Mouse (Mus musculus): ENCODE results near the gene 4930562C15Rik. TPM values are rescaled to one million over a fixed set of nuclear protein-coding genes. Genes with fewer than 3 reads are reported as not detected.

Gene 4930562C15Rik
- polyA plus RNA-seq, 1 experiment from 2014 or later = 0.30 TPM

GRCm38 (mm10) chr16:4876033-4876680 lies 40.9 kb downstream of the 4930562C15Rik start:
- no peak overlapping the region for H3K9ac ChIP-seq (replicated peaks; ENCODE audit: low read length)
- ATAC-seq (ENCODE audit: low FRiP score, low TSS enrichment) = no peak
- no peaks in the 10 kb centered on the region for H3K27me3 ChIP-seq (ENCODE audit: insufficient read depth, low read length)
- H3K4me2 ChIP-seq (replicated peaks; ENCODE audit: low read depth, low read length) = no peak overlapping the region
- H3K36me3 ChIP-seq (ENCODE audit: insufficient read depth, low read length) = peaks cover 32% of the 10 kb centered on the region
- WGBS = 74% methylated on average over 8 of the region's 8 CpGs
- no peaks in the 10 kb centered on the region for H3K9me3 ChIP-seq (ENCODE audit: low read length)
- no peak overlapping the region for H3K4me3 ChIP-seq (ENCODE audit: low read length)
- peaks cover 30% of the 10 kb centered on the region for H3K4me1 ChIP-seq (ENCODE audit: insufficient read depth, low read length)
- peak overlapping the region; percentile 44 for H3K27ac ChIP-seq (ENCODE audit: low read length)

- no peaks in the 10 kb centered on the region for H3K9me3 ChIP-seq (ENCODE audit: low read length)
- H3K9ac ChIP-seq (replicated peaks; ENCODE audit: low read length) = peak overlapping the region; percentile 90
- no peaks in the 10 kb centered on the region for H3K27me3 ChIP-seq (ENCODE audit: insufficient read depth, low read length)
Observed at GRCm38 (mm10) chr16:4877195-4877594, 42.0 kb downstream of the 4930562C15Rik start.

GRCm38 (mm10) chr16:4877701-4878100 lies 42.5 kb downstream of the 4930562C15Rik start:
- Histone ChIP-seq H3K4me3 (ENCODE audit: low read length) (peak overlapping the region; percentile 90), H3K9me3 (ENCODE audit: low read length) (no peaks in the 10 kb centered on the region), H3K27me3 (ENCODE audit: insufficient read depth, low read length) (no peaks in the 10 kb centered on the region), H3K36me3 (ENCODE audit: insufficient read depth, low read length) (peaks cover 32% of the 10 kb centered on the region), H3K27ac (ENCODE audit: low read length) (peak overlapping the region; percentile 100), H3K9ac (replicated peaks; ENCODE audit: low read length) (peak overlapping the region; percentile 90), H3K4me2 (replicated peaks; ENCODE audit: low read depth, low read length) (peak overlapping the region; percentile 70), H3K4me1 (ENCODE audit: insufficient read depth, low read length) (peaks cover 39% of the 10 kb centered on the region)
- WGBS = 73% methylated on average over 3 of the region's 3 CpGs
- ATAC-seq (ENCODE audit: low FRiP score, low TSS enrichment) = no peak

More at GRCm38 (mm10) chr16:4877195-4877594, 42.0 kb downstream of the 4930562C15Rik start:
- peak overlapping the region; percentile 100; the same call in 1 of the 2 replicates for H3K27ac ChIP-seq (ENCODE audit: low read length)
- peaks cover 32% of the 10 kb centered on the region for H3K36me3 ChIP-seq (ENCODE audit: insufficient read depth, low read length)
- peak overlapping the region; percentile 70 for H3K4me2 ChIP-seq (replicated peaks; ENCODE audit: low read depth, low read length)
- ATAC-seq (ENCODE audit: low FRiP score, low TSS enrichment) = no peak
- H3K4me1 ChIP-seq (ENCODE audit: insufficient read depth, low read length) = peaks cover 39% of the 10 kb centered on the region
- H3K4me3 ChIP-seq (ENCODE audit: low read length) = no peak overlapping the region
- 87% methylated on average over 4 of the region's 4 CpGs for WGBS

DNA sequence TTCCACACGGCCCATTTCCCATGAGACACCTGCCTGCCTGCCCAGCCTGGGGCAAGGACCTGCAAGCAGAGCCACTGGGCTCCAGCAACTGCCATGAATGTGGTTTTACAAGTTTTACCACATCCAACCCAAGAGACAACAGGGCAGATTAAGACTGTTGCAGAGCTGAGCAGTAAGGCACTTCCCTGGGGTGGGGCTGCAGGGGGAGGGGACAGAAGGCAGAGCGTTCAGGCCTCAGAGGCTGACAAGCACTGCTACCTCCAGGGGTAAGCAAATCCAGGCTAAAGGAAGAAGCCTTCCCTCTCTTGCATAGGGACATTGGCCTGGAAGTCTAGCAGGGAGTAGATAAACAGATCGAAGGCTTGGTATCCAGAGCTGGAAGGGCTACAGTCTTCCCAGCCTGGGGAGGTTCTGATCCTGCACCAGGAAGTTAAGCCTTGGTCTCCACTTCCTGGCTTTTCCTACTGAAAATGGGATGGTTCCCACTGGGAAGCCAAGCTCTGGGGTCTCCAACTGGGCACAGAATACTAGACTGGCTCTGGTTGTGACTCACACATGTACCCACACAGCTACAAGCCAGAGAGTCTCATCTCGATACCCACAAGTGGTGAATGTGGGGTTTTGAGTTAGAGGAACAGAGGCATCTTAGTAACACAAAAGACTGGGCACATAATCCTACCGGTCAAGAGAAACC lies 43.1 kb downstream of the 4930562C15Rik start:
- peak; percentile 13; the same call in 1 of the 2 replicates for ATAC-seq (ENCODE audit: low FRiP score, low TSS enrichment)
- Histone ChIP-seq H3K27ac (ENCODE audit: low read length) (peak overlapping the region; percentile 100), H3K4me2 (replicated peaks; ENCODE audit: low read depth, low read length) (peak overlapping the region; percentile 70), H3K27me3 (ENCODE audit: insufficient read depth, low read length) (no peaks in the 10 kb centered on the region), H3K9me3 (ENCODE audit: low read length) (no peaks in the 10 kb centered on the region), H3K36me3 (ENCODE audit: insufficient read depth, low read length) (peaks cover 31% of the 10 kb centered on the region), H3K4me3 (ENCODE audit: low read length) (peak overlapping the region; percentile 90), H3K9ac (replicated peaks; ENCODE audit: low read length) (peak overlapping the region; percentile 90), H3K4me1 (ENCODE audit: insufficient read depth, low read length) (peaks cover 39% of the 10 kb centered on the region)
- 13% methylated on average over 5 of the region's 5 CpGs for WGBS

- peak overlapping the region; percentile 70 for H3K4me2 ChIP-seq (replicated peaks; ENCODE audit: low read depth, low read length)
- no peaks in the 10 kb centered on the region for H3K9me3 ChIP-seq (ENCODE audit: low read length)
- under 1% methylated on average over 53 of the region's 54 CpGs for WGBS
- ATAC-seq (ENCODE audit: low FRiP score, low TSS enrichment) = peak; percentile 5
- H3K4me1 ChIP-seq (ENCODE audit: insufficient read depth, low read length) = peaks cover 39% of the 10 kb centered on the region
- no peaks in the 10 kb centered on the region for H3K27me3 ChIP-seq (ENCODE audit: insufficient read depth, low read length)
- peaks cover 24% of the 10 kb centered on the region for H3K36me3 ChIP-seq (ENCODE audit: insufficient read depth, low read length)
- peak overlapping the region; percentile 90 for H3K9ac ChIP-seq (replicated peaks; ENCODE audit: low read length)
- H3K27ac ChIP-seq (ENCODE audit: low read length) = peak overlapping the region; percentile 100
- peak overlapping the region; percentile 90 for H3K4me3 ChIP-seq (ENCODE audit: low read length)
Observed at GRCm38 (mm10) chr16:4879101-4879707, 44.0 kb downstream of the 4930562C15Rik start.

GRCm38 (mm10) chr16:4879708-4880124 lies 44.5 kb downstream of the 4930562C15Rik start:
- no peaks in the 10 kb centered on the region for H3K27me3 ChIP-seq (ENCODE audit: insufficient read depth, low read length)
- H3K9me3 ChIP-seq (ENCODE audit: low read length) = no peaks in the 10 kb centered on the region
- peak overlapping the region; percentile 70 for H3K4me2 ChIP-seq (replicated peaks; ENCODE audit: low read depth, low read length)
- peak overlapping the region; percentile 90 for H3K9ac ChIP-seq (replicated peaks; ENCODE audit: low read length)
- H3K4me3 ChIP-seq (ENCODE audit: low read length) = peak overlapping the region; percentile 90
- H3K36me3 ChIP-seq (ENCODE audit: insufficient read depth, low read length) = peaks cover 19% of the 10 kb centered on the region
- WGBS = under 1% methylated on average over 40 of the region's 40 CpGs
- peak overlapping the region; percentile 100 for H3K27ac ChIP-seq (ENCODE audit: low read length)
- ATAC-seq (ENCODE audit: low FRiP score, low TSS enrichment) = peak; percentile 79
- H3K4me1 ChIP-seq (ENCODE audit: insufficient read depth, low read length) = peaks cover 39% of the 10 kb centered on the region

- H3K4me2 ChIP-seq (replicated peaks; ENCODE audit: low read depth, low read length) = peak within 1 kb of the TSS; percentile 89
- under 1% methylated on average over 48 of the region's 48 CpGs for WGBS
- H3K36me3 ChIP-seq (ENCODE audit: insufficient read depth, low read length) = peaks cover 13% of the 10 kb centered on the region
- H3K27me3 ChIP-seq (ENCODE audit: insufficient read depth, low read length) = no peaks in the 10 kb centered on the region
- no peaks in the 10 kb centered on the region for H3K9me3 ChIP-seq (ENCODE audit: low read length)
- peak; percentile 88 for ATAC-seq (ENCODE audit: low FRiP score, low TSS enrichment)
- H3K4me3 ChIP-seq (ENCODE audit: low read length) = peak within 1 kb of the TSS; percentile 90
- peak within 1 kb of the TSS; percentile 100 for H3K27ac ChIP-seq (ENCODE audit: low read length)
- H3K4me1 ChIP-seq (ENCODE audit: insufficient read depth, low read length) = peaks cover 41% of the 10 kb centered on the region
- H3K9ac ChIP-seq (replicated peaks; ENCODE audit: low read length) = peak within 1 kb of the TSS; percentile 98
Observed at GRCm38 (mm10) chr16:4880136-4880825, 45.1 kb downstream of the 4930562C15Rik start, which contains the start of gene Ubald1. Ubald1 (minus strand) TSS chr16:4880315.

- 0 out of 2 replicates have a peak, but pooled peaks cover 2% of the 10 kb centered on the region for H3K36me3 ChIP-seq (ENCODE audit: insufficient read depth, low read length)
- H3K4me1 ChIP-seq (ENCODE audit: insufficient read depth, low read length) = peaks cover 32% of the 10 kb centered on the region
- WGBS = 73% methylated on average over 10 of the region's 10 CpGs
- H3K27ac ChIP-seq (ENCODE audit: low read length) = peak overlapping the region; percentile 99
- no peaks in the 10 kb centered on the region for H3K9me3 ChIP-seq (ENCODE audit: low read length)
- peak overlapping the region; percentile 98 for H3K9ac ChIP-seq (replicated peaks; ENCODE audit: low read length)
- peak overlapping the region; percentile 89 for H3K4me2 ChIP-seq (replicated peaks; ENCODE audit: low read depth, low read length)
- no peak for ATAC-seq (ENCODE audit: low FRiP score, low TSS enrichment)
- H3K4me3 ChIP-seq (ENCODE audit: low read length) = peak overlapping the region; percentile 90
- H3K27me3 ChIP-seq (ENCODE audit: insufficient read depth, low read length) = no peaks in the 10 kb centered on the region
Observed at GRCm38 (mm10) chr16:4881400-4882351, 46.5 kb downstream of the 4930562C15Rik start.

All from kidney, embryonic 16.5 days (tissue).